Mouse (Mus musculus) bone marrow macrophage, adult 2 months (primary cell): ENCODE measurements around the gene Zcchc2.

Source experiments
- CTCF ChIP-seq: IDR thresholded peaks from 2 replicates; pipeline ENCODE4 v1.5.1; 2012; ENCODE audit warnings: low read depth, mild to moderate bottlenecking, low read length, moderate library complexity
- POLR2A ChIP-seq: IDR thresholded peaks from 2 replicates; pipeline ENCODE4 v1.6.1; 2012; ENCODE audit warnings: mild to moderate bottlenecking, low read depth, low read length, borderline replicate concordance

GRCm38 (mm10) chr1:106071237-106072070, 81.2 kb downstream of the Zcchc2 start:
- no peak for TF ChIP-seq CTCF
- no peak for TF ChIP-seq POLR2A
